ENCODE assay signal across 9 mouse cellular contexts in genomic region chr10:127956168-127956816, GRCm38 (mm10). TPM values are rescaled to one million over a fixed set of nuclear protein-coding genes. Genes with fewer than 3 reads are reported as not detected.
DNase-seq lines count a peak whose midpoint lies in the region; ATAC-seq and TF ChIP-seq lines count a peak whose summit lies in the region.
"Had no signal": no experiment of that assay in that cellular context is flagged by ENCODE, and none has a peak within 500 bp of the region (broad histone marks: within the 10 kb centered on the region; RNA-seq: fewer than 3 reads in every experiment).

No protein-coding gene starts in this region.

- no peaks in the 10 kb centered on the region for H3K9me3 ChIP-seq in hindbrain, embryonic 14.5 days (ENCODE audit: control insufficient read depth, low read length)
- H3K9me3 ChIP-seq in hindbrain, embryonic 13.5 days, result no peaks in the 10 kb centered on the region
- H3K9me3 ChIP-seq in limb, embryonic 13.5 days, result no peaks in the 10 kb centered on the region

- TF ChIP-seq CTCF in testis, adult 2 months (IDR thresholded peaks at IDR 0.05; ENCODE audit: control insufficient read depth, insufficient read depth, insufficient replicate concordance, low read depth, low read length), result peak; percentile 30; the same call in 1 of the 2 replicates

- no peak overlapping the region for H3K4me2 ChIP-seq in hindbrain, embryonic 14.5 days (replicated peaks)
- H3K4me2 ChIP-seq in hindbrain, embryonic 13.5 days, result no peak overlapping the region
- no peak overlapping the region for H3K4me2 ChIP-seq in limb, embryonic 13.5 days (replicated peaks)

- ATAC-seq in hindbrain, embryonic 14.5 days (ENCODE audit: low FRiP score), result no peak
- ATAC-seq in hindbrain, embryonic 13.5 days (ENCODE audit: low FRiP score), result no peak
- peak; percentile 32; the same call in 1 of the 2 replicates for ATAC-seq in limb, embryonic 13.5 days (ENCODE audit: low FRiP score, low read depth)
- peak; percentile 60; the same call in 1 of the 2 replicates for ATAC-seq in neutrophil, adult 5-6 weeks (ENCODE audit: extremely low read depth, insufficient number of reproducible peaks, low FRiP score, poor library complexity, severe bottlenecking)

- no peaks in the 10 kb centered on the region for H3K36me3 ChIP-seq in hindbrain, embryonic 14.5 days (replicated peaks; ENCODE audit: control insufficient read depth, insufficient read depth)
- no peaks in the 10 kb centered on the region for H3K36me3 ChIP-seq in hindbrain, embryonic 13.5 days
- no peaks in the 10 kb centered on the region for H3K36me3 ChIP-seq in limb, embryonic 13.5 days
- H3K36me3 ChIP-seq in testis, adult 2 months (ENCODE audit: control insufficient read depth, insufficient read depth, low read length), result no peaks in the 10 kb centered on the region

- TF ChIP-seq POLR2A in testis, adult 2 months (IDR thresholded peaks at IDR 0.05; ENCODE audit: control insufficient read depth, low read depth, low read length), result no peak

- H3K27ac ChIP-seq in hindbrain, embryonic 14.5 days, result no peak overlapping the region
- no peak overlapping the region for H3K27ac ChIP-seq in hindbrain, embryonic 13.5 days
- H3K27ac ChIP-seq in limb, embryonic 13.5 days, result no peak overlapping the region
- H3K27ac ChIP-seq in testis, adult 2 months (ENCODE audit: control insufficient read depth, insufficient read depth, low read depth, low read length), result no peak overlapping the region

- H3K4me1 ChIP-seq in hindbrain, embryonic 14.5 days (replicated peaks; ENCODE audit: control insufficient read depth, insufficient read depth, low read length), result no peaks in the 10 kb centered on the region
- H3K4me1 ChIP-seq in hindbrain, embryonic 13.5 days (replicated peaks), result no peaks in the 10 kb centered on the region
- 0 out of 2 replicates have a peak, but pooled peaks cover 3% of the 10 kb centered on the region for H3K4me1 ChIP-seq in limb, embryonic 13.5 days
- peaks cover 5% of the 10 kb centered on the region for H3K4me1 ChIP-seq in testis, adult 2 months (ENCODE audit: control insufficient read depth, insufficient read depth, low read length)

- H3K4me3 ChIP-seq in hindbrain, embryonic 14.5 days (replicated peaks; ENCODE audit: low read length), result no peak overlapping the region
- no peak overlapping the region for H3K4me3 ChIP-seq in hindbrain, embryonic 13.5 days
- H3K4me3 ChIP-seq in limb, embryonic 13.5 days, result no peak overlapping the region
- H3K4me3 ChIP-seq in testis, adult 2 months (ENCODE audit: control insufficient read depth, low read depth, low read length), result no peak overlapping the region

- H3K27me3 ChIP-seq in hindbrain, embryonic 14.5 days (ENCODE audit: control insufficient read depth, insufficient read depth, low read length), result no peaks in the 10 kb centered on the region
- H3K27me3 ChIP-seq in hindbrain, embryonic 13.5 days, result no peaks in the 10 kb centered on the region
- no peaks in the 10 kb centered on the region for H3K27me3 ChIP-seq in limb, embryonic 13.5 days
- H3K27me3 ChIP-seq in testis, adult 2 months (ENCODE audit: control insufficient read depth, insufficient read depth, low read length), result no peaks in the 10 kb centered on the region

- no peak overlapping the region for H3K9ac ChIP-seq in hindbrain, embryonic 14.5 days
- H3K9ac ChIP-seq in hindbrain, embryonic 13.5 days, result no peak overlapping the region
- no peak overlapping the region for H3K9ac ChIP-seq in limb, embryonic 13.5 days

- 58% methylated on average over 16 of the region's 16 CpGs for WGBS in hindbrain, embryonic 14.5 days
- 62% methylated on average over 16 of the region's 16 CpGs for WGBS in hindbrain, embryonic 13.5 days
- WGBS in limb, embryonic 13.5 days, result 62% methylated on average over 16 of the region's 16 CpGs

- peak; percentile 80 for DNase-seq in hindbrain, embryonic 14.5 days (ENCODE audit: low spot score)
- DNase-seq in c-Kit-positive CD71-positive TER-119-positive erythroid progenitor cells, embryonic 14.5 days (ENCODE audit: low spot score), result peak; percentile 56
- DNase-seq in frontal cortex, postnatal 25 days (ENCODE audit: low spot score in 2 of 2), result peak; percentile 59 to 61
- peak; percentile 77 for DNase-seq in kidney, adult 9 months

RNA-seq across cellular contexts. Expression of gene Hsd17b6, which starts 51.1 kb away (rescaled TPM):
- not detected in 2 replicates for polyA plus RNA-seq in hindbrain, embryonic 14.5 days (2014; fragmentation: Nextera tagmentation; extraction: Ambion mirVana)
- not detected in 2 replicates for polyA plus RNA-seq in hindbrain, embryonic 13.5 days (2015; fragmentation: Nextera tagmentation; extraction: Ambion mirVana)
- polyA plus RNA-seq in limb, embryonic 13.5 days (2015; fragmentation: Nextera tagmentation; extraction: Ambion mirVana), result not detected in 2 replicates
- not detected in 2 replicates for total RNA-seq in neutrophil, adult 5-6 weeks (2017)
- not detected in 2 replicates for polyA plus RNA-seq in testis, adult 2 months (2012; rRNA removed)
- polyA plus RNA-seq: neural tube, embryonic 14.5 days had no signal

RNA-seq across cellular contexts. Expression of gene Sdr9c7, which starts 58.0 kb away (rescaled TPM):
- polyA plus RNA-seq in hindbrain, embryonic 14.5 days (2014; fragmentation: Nextera tagmentation; extraction: Ambion mirVana), result not detected in 2 replicates
- not detected in 2 replicates for polyA plus RNA-seq in hindbrain, embryonic 13.5 days (2015; fragmentation: Nextera tagmentation; extraction: Ambion mirVana)
- not detected in 2 replicates for polyA plus RNA-seq in limb, embryonic 13.5 days (2015; fragmentation: Nextera tagmentation; extraction: Ambion mirVana)
- not detected in 2 replicates for total RNA-seq in neutrophil, adult 5-6 weeks (2017)
- polyA plus RNA-seq in testis, adult 2 months (2012; rRNA removed), result 0.38 and 0.49 TPM in 2 replicates
- polyA plus RNA-seq: neural tube, embryonic 14.5 days had no signal

RNA-seq across cellular contexts. Expression of gene Prim1, which starts 58.7 kb away (rescaled TPM):
- 36.9 and 39.3 TPM in 2 replicates for polyA plus RNA-seq in hindbrain, embryonic 14.5 days (2014; fragmentation: Nextera tagmentation; extraction: Ambion mirVana)
- 33.9 and 39.4 TPM in 2 replicates for polyA plus RNA-seq in hindbrain, embryonic 13.5 days (2015; fragmentation: Nextera tagmentation; extraction: Ambion mirVana)
- 93.3 and 96.1 TPM in 2 replicates for polyA plus RNA-seq in limb, embryonic 13.5 days (2015; fragmentation: Nextera tagmentation; extraction: Ambion mirVana)
- 14.2 and 18.0 TPM in 2 replicates for total RNA-seq in neutrophil, adult 5-6 weeks (2017)
- 2.9 and 3.4 TPM in 2 replicates for polyA plus RNA-seq in testis, adult 2 months (2012; rRNA removed)

Comparison
In these comparisons a context has a peak if more than half of its experiments do, and no peak if none do; other contexts are left out.
1. ATAC-seq: peak in limb, embryonic 13.5 days (single experiment) and neutrophil, adult 5-6 weeks (single experiment); none in hindbrain, embryonic 14.5 days (single experiment) and hindbrain, embryonic 13.5 days (single experiment).
2. Peak in every context shown above with its lines, with median percentiles within 50 percentile points of each other: DNase-seq.